Mouse (Mus musculus): Measurements from ENCODE around the gene Actbl2. TPM values are rescaled to one million over a fixed set of nuclear protein-coding genes. Genes with fewer than 3 reads are reported as not detected.

Actbl2 gene
- 0.05 TPM in 1 of 2 replicates, not detected in the other for polyA plus RNA-seq (2016; fragmentation: Nextera tagmentation; extraction: Ambion mirVana)

DNA sequence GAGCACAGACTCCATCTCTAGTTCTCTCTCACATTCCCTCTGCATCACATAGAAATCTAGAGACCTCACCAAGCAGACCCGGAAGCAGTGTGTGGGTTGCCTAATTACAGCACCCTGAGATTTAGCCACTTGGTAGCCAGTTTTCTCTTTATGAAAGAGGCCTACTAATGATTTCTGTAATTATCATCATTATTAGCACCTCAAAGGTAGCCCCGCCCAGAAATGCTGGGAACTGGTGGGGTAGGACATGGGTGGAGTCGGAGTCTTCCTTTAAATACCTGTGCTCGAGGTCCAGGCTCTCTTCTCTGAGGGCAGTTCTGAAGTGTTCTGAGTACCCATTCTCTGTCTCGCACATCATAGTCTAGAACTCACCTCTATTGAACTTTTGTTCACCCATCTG, at the start of gene Actbl2:
TSS of gene Actbl2 (plus strand) at position 301 of the 400 bp plus-strand sequence.
- Histone ChIP-seq H3K36me3 (no peaks in the 10 kb centered on the region), H3K4me3 (no peak within 1 kb of the TSS), H3K4me1 (peaks cover 5% of the 10 kb centered on the region), H3K27ac (replicated peaks) (no peak within 1 kb of the TSS), H3K27me3 (ENCODE audit: low read depth, poor library complexity, severe bottlenecking) (no peaks in the 10 kb centered on the region), H3K9me3 (replicated peaks) (no peaks in the 10 kb centered on the region)
- 89% methylated on average over 5 of the region's 5 CpGs for WGBS
- no peak for DNase-seq (ENCODE audit: low spot score)

DNA sequence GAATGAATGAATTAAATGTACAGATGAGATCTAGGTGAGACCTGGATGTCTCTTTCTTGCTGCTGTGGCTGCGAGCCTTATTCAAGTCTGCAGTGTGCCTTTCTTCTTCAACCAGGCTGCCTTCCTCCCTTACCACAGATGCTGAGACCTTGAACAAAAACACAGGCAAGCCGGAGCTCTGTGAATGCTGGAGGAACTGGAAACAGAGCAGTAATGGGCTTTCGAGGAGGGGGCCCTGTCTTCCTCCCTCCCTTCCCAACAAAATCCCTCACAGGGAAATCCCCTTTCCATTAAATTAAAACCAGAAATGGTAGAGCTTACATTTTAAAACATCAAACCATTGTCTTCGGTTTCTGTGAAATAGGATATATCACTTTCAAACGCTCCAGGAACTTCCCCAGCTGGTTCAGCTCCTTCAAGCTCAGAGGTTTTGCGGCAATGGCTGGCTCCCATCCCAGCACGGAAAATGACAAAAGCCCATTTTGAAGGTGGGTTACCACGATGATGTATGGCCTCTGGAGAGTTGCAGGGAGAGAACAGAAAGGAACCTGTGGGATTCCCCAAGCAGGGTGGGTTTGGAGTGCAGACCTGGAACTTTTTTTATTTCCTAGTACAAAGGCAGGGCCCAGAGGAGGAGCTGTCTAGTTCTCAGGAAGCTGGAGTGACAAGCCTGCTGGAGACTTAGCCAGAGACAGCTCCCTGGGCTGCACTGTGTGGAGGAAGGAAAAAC, 44.0 kb upstream of the Actbl2 start:
- H3K27ac ChIP-seq (replicated peaks), result no peak overlapping the region
- 67% methylated on average over 8 of the region's 8 CpGs for WGBS

DNA sequence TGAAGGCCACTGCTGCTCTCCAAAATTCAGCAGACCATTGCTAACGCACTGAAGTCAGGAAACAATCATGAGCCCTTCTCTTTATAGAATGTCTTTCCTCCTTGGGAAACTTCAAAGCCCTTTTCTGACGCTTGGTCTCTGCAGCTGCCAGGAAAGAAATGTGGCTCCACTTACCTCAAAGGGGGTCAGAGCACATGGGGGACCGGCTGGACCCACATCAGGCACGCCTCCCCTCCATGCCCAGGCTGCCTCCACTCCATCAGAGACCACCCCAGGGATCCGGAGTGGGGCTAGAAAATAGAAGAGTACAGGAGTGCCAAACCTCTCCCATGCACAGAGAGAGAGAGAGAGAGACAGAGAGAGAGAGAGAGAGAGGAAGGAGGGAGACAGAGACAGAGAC, 26.0 kb upstream of the Actbl2 start:
- Histone ChIP-seq H3K4me1 (0 out of 2 replicates have a peak, but pooled peaks cover 3% of the 10 kb centered on the region), H3K9me3 (replicated peaks) (no peaks in the 10 kb centered on the region), H3K27me3 (ENCODE audit: low read depth, poor library complexity, severe bottlenecking) (no peaks in the 10 kb centered on the region), H3K36me3 (no peaks in the 10 kb centered on the region), H3K4me3 (no peak overlapping the region), H3K27ac (replicated peaks) (no peak overlapping the region)
- no peak for DNase-seq (ENCODE audit: low spot score)
- WGBS, result 49% methylated on average over 5 of the region's 5 CpGs

More for the DNA sequence above, 44.0 kb upstream of the Actbl2 start:
- Histone ChIP-seq H3K4me1 (no peaks in the 10 kb centered on the region), H3K4me3 (no peak overlapping the region), H3K27me3 (ENCODE audit: low read depth, poor library complexity, severe bottlenecking) (no peaks in the 10 kb centered on the region), H3K9me3 (replicated peaks) (no peaks in the 10 kb centered on the region), H3K36me3 (no peaks in the 10 kb centered on the region)
- DNase-seq (ENCODE audit: low spot score), result no peak

DNA sequence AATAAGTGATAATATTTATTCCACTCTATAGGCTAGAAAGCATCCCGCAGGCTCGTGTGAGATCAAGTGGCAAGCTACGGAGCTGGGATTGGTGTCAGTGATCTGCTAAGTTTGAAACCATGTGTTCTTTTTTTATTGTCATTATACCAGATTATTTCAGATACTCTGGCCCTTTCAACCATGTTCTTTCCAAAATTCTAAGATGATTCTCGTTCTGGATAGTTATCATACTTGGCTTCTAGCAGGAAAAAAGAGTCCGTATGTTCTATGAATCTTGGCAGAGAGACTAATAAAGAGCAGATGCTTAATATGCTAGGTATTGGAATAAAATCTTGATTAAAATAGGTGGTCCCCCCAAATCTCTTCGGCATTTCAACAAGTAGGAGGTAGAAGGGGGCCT, 25.3 kb upstream of the Actbl2 start:
- Histone ChIP-seq H3K4me3 (no peak overlapping the region), H3K27ac (replicated peaks) (no peak overlapping the region), H3K9me3 (replicated peaks) (no peaks in the 10 kb centered on the region), H3K27me3 (ENCODE audit: low read depth, poor library complexity, severe bottlenecking) (no peaks in the 10 kb centered on the region), H3K36me3 (no peaks in the 10 kb centered on the region), H3K4me1 (0 out of 2 replicates have a peak, but pooled peaks cover 3% of the 10 kb centered on the region)
- no peak for DNase-seq (ENCODE audit: low spot score)
- 90% methylated on average over 6 of the region's 6 CpGs for WGBS

DNA sequence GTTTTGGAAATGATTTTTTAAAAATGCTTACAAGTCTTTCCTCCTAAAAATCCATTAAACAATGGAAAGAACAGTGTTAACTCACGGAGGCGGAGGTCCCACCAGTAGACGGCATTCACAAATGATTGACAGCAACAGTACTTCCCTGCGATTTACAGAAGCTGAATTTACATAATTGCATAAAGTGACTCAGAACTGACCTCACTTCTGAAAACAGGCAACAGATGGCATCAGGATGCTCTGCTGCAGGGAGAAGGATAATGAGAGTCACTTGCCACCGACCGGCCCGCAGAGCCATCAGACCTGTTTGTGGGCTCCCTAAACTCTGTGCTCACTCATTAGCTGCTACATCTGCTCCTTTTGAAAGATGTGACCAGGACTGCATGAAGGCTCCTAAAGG, 22.4 kb upstream of the Actbl2 start:
- Histone ChIP-seq H3K4me1 (peaks cover 9% of the 10 kb centered on the region; the same call in 1 of the 2 replicates), H3K36me3 (no peaks in the 10 kb centered on the region), H3K27me3 (ENCODE audit: low read depth, poor library complexity, severe bottlenecking) (no peaks in the 10 kb centered on the region), H3K9me3 (replicated peaks) (no peaks in the 10 kb centered on the region; the same call in 1 of the 2 replicates), H3K4me3 (no peak overlapping the region), H3K27ac (replicated peaks) (no peak overlapping the region)
- no peak for DNase-seq (ENCODE audit: low spot score)
- WGBS, result 85% methylated on average over 7 of the region's 7 CpGs

DNA sequence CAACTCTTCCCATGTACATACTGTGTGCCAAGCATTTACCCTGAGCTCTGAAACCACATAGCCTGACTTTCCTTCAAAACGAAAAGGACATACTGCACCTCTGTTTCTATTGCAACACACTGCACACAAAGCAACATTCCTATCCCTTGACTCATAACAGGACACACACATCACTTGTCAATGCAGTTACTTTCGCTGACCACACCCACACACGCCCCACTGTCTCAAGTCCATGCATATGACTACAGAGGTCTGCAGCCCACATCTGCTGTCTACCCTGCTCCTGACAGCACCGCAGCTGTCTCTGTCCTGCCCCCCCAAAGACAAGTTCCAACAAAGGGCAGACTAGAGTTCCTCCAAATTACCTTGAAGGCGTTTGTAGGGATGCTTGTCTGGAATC, 21.5 kb upstream of the Actbl2 start:
- H3K4me3 ChIP-seq, result no peak overlapping the region
- no peaks in the 10 kb centered on the region; the same call in 1 of the 2 replicates for H3K9me3 ChIP-seq (replicated peaks)
- no peaks in the 10 kb centered on the region for H3K27me3 ChIP-seq (ENCODE audit: low read depth, poor library complexity, severe bottlenecking)
- H3K36me3 ChIP-seq, result no peaks in the 10 kb centered on the region
- 88% methylated on average over 5 of the region's 5 CpGs for WGBS
- DNase-seq (ENCODE audit: low spot score), result no peak
- H3K4me1 ChIP-seq, result peaks cover 9% of the 10 kb centered on the region; the same call in 1 of the 2 replicates
- H3K27ac ChIP-seq (replicated peaks), result no peak overlapping the region

DNA sequence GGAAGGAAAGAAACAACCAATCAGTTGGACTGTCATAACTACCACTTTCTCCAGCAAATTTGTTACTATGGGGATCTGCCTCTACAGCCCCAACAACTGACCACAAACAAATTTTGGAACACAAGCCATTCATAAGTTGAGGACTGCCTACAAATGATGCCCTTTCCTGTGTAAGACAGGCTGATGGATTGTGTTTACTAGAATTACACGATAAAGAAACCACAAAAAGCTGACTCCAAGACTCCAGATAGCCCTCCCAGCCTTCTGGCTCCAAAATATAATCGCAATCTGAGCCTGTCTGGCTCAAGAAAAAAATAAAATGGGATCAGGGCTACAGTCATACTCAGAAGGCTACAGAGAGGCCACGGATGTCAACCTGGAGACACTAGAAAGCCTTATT, 20.2 kb upstream of the Actbl2 start:
- Histone ChIP-seq H3K36me3 (no peaks in the 10 kb centered on the region), H3K9me3 (replicated peaks) (no peaks in the 10 kb centered on the region; the same call in 1 of the 2 replicates), H3K4me1 (peaks cover 6% of the 10 kb centered on the region; the same call in 1 of the 2 replicates), H3K27me3 (ENCODE audit: low read depth, poor library complexity, severe bottlenecking) (no peaks in the 10 kb centered on the region), H3K4me3 (no peak overlapping the region), H3K27ac (replicated peaks) (no peak overlapping the region)
- DNase-seq (ENCODE audit: low spot score), result no peak
- 89% methylated on average over 3 of the region's 3 CpGs for WGBS

DNA sequence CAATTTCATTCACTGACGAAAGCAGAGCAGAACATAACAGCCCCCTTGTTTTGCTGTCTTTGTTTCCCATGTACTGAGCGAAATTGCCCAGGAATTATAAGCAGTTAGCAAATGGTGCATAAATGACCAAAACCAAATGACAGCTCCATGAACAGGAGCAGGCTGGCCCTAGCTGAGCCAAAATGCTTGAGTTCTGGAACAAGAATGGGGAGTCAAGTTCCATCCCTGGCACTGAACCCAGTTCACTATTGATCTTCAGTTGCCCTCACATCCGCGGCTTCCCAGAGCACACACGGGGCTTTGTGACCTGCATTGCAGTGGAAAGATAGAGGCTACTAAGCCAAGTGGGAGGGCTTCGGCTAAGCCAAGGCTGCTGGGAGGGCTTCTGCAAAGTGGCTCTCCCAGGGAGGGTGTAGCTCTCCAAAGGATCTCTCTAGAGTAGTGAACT, 19.1 kb upstream of the Actbl2 start:
- Histone ChIP-seq H3K4me1 (peaks cover 6% of the 10 kb centered on the region; the same call in 1 of the 2 replicates), H3K36me3 (no peaks in the 10 kb centered on the region), H3K27ac (replicated peaks) (no peak overlapping the region), H3K9me3 (replicated peaks) (peaks cover 4% of the 10 kb centered on the region; the same call in 1 of the 2 replicates), H3K4me3 (no peak overlapping the region), H3K27me3 (ENCODE audit: low read depth, poor library complexity, severe bottlenecking) (no peaks in the 10 kb centered on the region)
- no peak for DNase-seq (ENCODE audit: low spot score)
- 85% methylated on average over 6 of the region's 6 CpGs for WGBS

DNA sequence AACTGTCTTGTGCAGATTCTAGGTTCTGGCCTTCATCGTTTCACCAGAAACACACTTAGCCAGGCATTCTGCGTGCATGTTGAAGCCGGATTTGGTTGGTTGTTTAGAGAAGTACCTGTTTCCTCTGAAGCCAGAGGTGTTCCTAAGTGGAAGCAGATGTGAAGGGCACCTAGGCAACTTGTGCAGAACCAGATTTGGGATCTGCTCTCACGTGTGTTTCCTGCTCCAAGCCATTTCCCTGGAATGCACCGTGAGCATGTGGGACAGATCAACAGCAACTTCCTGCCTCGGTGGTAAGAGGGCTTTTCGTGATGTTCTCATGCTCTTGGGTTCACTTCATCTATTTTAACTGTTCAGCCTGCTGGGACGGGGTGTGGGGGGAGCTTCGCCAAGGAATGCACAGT, 18.4 kb upstream of the Actbl2 start:
- H3K9me3 ChIP-seq (replicated peaks), result peaks cover 4% of the 10 kb centered on the region; the same call in 1 of the 2 replicates
- H3K27me3 ChIP-seq (ENCODE audit: low read depth, poor library complexity, severe bottlenecking), result no peaks in the 10 kb centered on the region
- 81% methylated on average over 9 of the region's 9 CpGs for WGBS
- H3K36me3 ChIP-seq, result no peaks in the 10 kb centered on the region
- no peak overlapping the region for H3K4me3 ChIP-seq
- H3K4me1 ChIP-seq, result peaks cover 6% of the 10 kb centered on the region; the same call in 1 of the 2 replicates
- no peak overlapping the region for H3K27ac ChIP-seq (replicated peaks)
- DNase-seq (ENCODE audit: low spot score), result no peak

DNA sequence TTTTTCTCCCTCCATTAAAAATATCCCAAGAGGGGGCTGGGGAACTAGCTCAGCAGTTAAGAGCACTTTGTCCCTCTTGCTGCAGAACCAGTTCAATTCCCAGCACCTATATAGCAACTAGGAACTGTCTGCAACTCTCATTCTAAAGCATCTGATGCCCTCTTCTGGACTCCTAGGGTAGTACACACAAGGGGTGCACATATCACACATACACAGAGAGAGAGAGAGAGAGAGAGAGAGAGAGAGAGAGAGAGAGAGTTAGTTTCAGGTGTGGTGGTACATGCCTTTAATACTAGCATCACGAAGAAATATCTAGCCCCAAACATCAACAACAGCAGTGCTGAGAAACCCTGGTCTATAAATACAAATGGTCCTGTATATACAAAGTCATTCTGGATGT, 17.5 kb upstream of the Actbl2 start:
- DNase-seq (ENCODE audit: low spot score), result no peak
- WGBS, result 80% methylated on average over 1 of the region's 1 CpGs
- Histone ChIP-seq H3K27me3 (ENCODE audit: low read depth, poor library complexity, severe bottlenecking) (no peaks in the 10 kb centered on the region), H3K9me3 (replicated peaks) (peaks cover 4% of the 10 kb centered on the region; the same call in 1 of the 2 replicates), H3K27ac (replicated peaks) (no peak overlapping the region), H3K36me3 (no peaks in the 10 kb centered on the region), H3K4me1 (peaks cover 6% of the 10 kb centered on the region; the same call in 1 of the 2 replicates), H3K4me3 (no peak overlapping the region)

DNA sequence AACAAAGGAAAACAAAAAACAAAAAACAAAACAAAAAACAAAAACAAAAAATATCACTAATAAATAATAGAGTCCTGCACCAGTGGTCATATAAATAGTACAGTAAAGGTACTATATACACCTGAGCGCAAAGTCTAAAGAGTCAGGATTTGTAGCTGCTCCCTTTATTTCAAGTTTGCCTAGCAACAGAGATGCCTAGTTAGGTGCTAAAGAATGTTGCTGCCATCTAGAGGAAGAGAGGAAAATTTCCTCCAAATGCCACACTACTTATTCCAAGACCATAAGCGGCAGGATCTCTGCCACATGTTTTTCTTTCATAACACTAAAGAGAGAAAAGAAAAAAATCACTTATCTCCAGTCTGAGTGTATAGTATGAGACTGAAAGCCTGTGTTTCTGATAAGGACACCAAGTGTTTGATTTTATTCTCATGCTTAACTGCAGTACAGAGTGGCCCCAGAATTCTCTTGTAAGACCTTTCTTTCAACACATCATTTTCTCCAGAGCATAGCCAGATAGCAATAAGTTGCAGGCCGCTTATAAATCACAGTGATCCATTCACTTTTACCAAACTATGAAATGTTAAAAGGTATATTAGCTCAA, 16.8 kb upstream of the Actbl2 start:
- Histone ChIP-seq H3K36me3 (no peaks in the 10 kb centered on the region), H3K4me3 (no peak overlapping the region), H3K9me3 (replicated peaks) (peaks cover 4% of the 10 kb centered on the region; the same call in 1 of the 2 replicates), H3K27me3 (ENCODE audit: low read depth, poor library complexity, severe bottlenecking) (no peaks in the 10 kb centered on the region), H3K4me1 (peaks cover 6% of the 10 kb centered on the region; the same call in 1 of the 2 replicates), H3K27ac (replicated peaks) (no peak overlapping the region)
- 59% methylated on average over 3 of the region's 3 CpGs for WGBS
- no peak for DNase-seq (ENCODE audit: low spot score)

DNA sequence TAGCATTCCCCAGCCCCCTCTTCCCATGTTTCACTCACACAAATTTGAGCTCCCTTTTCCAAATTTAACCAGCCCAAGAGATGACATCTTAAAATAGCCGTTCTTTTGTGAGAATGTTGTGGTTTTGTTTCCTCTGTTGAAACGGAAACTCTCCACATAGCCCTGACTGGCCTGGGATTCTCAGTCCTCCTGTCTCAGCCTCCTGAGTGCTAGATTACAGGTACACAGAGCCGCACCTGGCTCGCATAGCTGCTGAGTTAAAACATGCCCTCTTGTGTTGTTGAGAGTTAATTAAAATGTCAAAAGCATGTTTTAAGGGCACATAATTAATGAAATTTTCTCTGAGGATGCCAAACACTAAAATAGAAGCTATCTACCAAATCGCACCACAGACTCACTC, 3.7 kb upstream of the Actbl2 start:
- H3K9me3 ChIP-seq (replicated peaks), result no peaks in the 10 kb centered on the region
- no peaks in the 10 kb centered on the region for H3K36me3 ChIP-seq
- no peaks in the 10 kb centered on the region for H3K4me1 ChIP-seq
- WGBS, result 92% methylated on average over 5 of the region's 5 CpGs
- no peaks in the 10 kb centered on the region for H3K27me3 ChIP-seq (ENCODE audit: low read depth, poor library complexity, severe bottlenecking)
- no peak overlapping the region for H3K4me3 ChIP-seq
- no peak overlapping the region for H3K27ac ChIP-seq (replicated peaks)
- DNase-seq (ENCODE audit: low spot score), result no peak

DNA sequence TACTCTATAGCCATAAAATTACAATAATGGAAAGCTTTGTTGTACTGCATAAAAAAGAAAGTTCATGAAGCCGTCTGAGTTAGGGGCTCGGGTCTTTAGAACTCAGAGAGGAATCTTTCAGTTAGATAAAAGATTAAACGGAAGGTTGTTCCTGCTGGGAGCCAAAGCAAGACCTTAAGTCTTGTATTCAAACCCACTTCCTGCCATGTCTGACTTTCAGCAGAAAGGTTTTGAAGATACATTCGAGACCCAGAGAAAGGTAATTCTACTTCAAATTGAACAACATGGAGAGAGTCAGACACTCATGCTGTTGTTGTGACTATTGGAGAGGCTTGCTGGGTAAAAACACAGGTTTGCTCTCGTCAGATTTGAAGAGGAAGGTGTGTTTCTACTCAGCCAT, 3.0 kb upstream of the Actbl2 start:
- Histone ChIP-seq H3K4me3 (no peak overlapping the region), H3K9me3 (replicated peaks) (no peaks in the 10 kb centered on the region), H3K36me3 (no peaks in the 10 kb centered on the region), H3K27me3 (ENCODE audit: low read depth, poor library complexity, severe bottlenecking) (no peaks in the 10 kb centered on the region), H3K4me1 (no peaks in the 10 kb centered on the region), H3K27ac (replicated peaks) (no peak overlapping the region)
- WGBS, result 77% methylated on average over 5 of the region's 5 CpGs
- no peak for DNase-seq (ENCODE audit: low spot score)

All from midbrain, embryonic 10.5 days (tissue).